Mouse (Mus musculus): ENCODE results near the gene Fcgrt.
"Not testable (repeated sequence)": the region's sequence is repeated elsewhere in the genome, so short reads cannot be mapped to it uniquely, and the experiment has no call there.

The Fcgrt gene

DNA sequence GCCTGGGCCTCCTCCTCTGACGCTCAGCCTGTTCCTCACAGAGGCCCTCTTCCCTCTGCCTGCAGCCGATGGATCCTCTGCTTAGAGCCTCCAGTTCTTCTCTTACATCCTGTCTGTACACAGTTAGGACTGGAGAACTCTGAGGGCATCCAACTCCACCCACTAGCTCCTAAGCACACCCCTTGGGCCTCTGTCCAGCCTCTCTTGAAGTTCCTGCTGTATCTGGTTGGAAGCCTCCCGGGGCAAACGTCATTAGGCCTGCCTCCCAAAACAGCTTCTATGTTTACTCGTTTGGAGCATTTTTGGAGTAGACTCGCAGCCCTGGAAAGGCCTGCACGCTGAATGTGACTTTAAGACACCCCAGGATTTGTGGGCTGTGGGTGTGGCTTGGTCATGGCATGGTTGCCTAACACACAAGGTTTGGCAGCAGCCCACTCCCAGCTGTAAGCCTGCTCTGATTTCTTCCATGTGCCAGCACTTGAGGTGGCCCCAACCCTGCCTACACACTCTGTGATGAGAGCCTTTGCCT, at the start of gene Fcgrt:
TSS of gene Fcgrt (minus strand) at position 200 of the 529 bp plus-strand sequence.
- peak; percentile 92 for DNase-seq

- DNase-seq: not testable (repeated sequence)
Measured at GRCm38 (mm10) chr7:45153052-45153451, 49.4 kb upstream of the Fcgrt start.

DNA sequence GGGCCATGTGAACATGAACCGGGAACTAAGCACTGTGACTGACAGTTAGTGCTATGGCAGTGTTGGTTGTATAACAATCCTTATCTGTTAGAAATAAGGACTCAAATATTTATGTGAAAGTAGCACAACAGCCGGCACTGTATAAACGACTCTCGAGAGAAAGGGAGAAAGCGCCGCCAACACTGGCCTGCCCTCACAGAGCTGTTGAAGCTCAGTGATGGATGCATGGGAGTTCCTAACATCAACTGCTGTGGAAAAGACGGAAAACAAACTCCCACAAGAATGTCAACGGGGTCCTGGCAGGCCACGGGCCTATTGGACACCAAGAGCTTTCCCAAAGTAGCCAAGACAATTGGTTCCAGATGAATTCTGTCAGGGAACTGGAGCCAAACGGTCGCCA, 47.7 kb upstream of the Fcgrt start:
- no peak for DNase-seq

- no peak for DNase-seq
Measured at GRCm38 (mm10) chr7:45150321-45150720, 46.7 kb upstream of the Fcgrt start.

GRCm38 (mm10) chr7:45149545-45149944, 45.9 kb upstream of the Fcgrt start:
- DNase-seq: no peak

DNA sequence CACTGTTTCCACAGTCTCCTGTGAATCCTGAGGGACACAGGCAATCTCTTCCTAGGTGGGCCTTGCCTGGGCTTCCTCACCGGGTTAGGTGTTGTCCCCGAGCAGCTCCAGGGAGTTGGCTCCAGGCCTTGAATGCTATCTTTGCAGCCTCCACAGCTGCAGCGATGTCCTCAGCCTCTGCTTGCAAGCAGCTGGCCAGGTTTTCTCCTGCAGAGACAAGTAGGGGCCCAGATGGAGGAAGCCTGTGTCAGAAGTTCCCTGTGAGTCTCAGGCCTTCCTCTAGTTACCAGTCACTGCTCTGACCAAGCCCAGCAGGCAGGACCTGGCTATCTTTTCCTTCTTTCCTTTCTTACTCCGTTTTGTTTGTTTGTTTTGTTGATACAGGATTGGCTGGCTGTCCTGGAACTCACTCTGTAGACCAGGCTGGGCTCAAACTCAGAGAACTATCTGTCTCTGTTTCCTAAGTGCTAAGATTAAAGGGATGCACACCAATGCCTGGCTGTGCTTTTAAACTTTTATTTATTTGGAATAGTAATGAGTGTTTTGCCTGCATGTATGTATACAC, 45.0 kb upstream of the Fcgrt start:
- no peak for DNase-seq

GRCm38 (mm10) chr7:45147899-45148298, 44.2 kb upstream of the Fcgrt start:
- peak; percentile 53 for DNase-seq

- DNase-seq: peak; percentile 46
Measured at GRCm38 (mm10) chr7:45147267-45147666, 43.6 kb upstream of the Fcgrt start.

DNA sequence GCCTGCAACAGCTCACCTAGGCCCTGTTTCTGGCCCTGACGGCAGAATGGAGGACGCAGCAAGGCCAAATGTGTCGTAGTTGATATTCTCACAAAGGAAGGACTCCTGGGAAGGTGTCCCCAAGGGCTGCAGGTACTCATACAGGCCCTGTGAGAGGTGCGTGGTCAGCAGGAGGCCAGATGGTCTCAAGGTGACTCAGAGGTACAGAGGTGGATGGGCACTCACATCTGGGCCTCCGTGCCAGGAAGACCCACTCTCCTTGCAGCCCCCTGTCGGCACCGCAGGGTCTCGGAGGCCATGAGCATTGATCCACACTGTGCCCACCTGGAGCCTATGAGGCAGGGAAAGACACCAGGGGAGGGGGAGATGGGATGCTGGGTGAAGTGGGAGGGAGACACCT, 41.8 kb upstream of the Fcgrt start:
- DNase-seq: no peak

- DNase-seq: no peak
Measured at GRCm38 (mm10) chr7:45144368-45145174, 40.9 kb upstream of the Fcgrt start.

DNA sequence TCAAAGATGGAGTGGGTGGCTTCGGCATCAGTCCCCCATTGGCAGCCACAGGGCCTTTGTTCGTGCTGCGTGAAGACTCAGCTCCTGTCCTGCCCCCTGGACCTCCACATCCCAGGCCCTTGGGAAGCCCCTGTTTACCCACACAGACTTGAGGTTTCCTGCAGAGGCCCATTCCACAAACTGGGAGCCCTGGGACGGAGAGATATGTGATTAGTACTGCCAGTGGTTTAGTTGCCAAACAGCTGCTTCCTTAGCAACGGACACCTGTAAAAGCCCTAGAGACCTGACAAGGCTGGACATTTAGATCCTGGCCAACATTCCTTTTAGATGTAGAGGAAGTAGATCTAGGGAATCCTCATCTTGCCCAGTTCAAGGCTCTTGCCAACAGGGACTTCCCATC, 38.3 kb upstream of the Fcgrt start:
- no peak for DNase-seq

DNA sequence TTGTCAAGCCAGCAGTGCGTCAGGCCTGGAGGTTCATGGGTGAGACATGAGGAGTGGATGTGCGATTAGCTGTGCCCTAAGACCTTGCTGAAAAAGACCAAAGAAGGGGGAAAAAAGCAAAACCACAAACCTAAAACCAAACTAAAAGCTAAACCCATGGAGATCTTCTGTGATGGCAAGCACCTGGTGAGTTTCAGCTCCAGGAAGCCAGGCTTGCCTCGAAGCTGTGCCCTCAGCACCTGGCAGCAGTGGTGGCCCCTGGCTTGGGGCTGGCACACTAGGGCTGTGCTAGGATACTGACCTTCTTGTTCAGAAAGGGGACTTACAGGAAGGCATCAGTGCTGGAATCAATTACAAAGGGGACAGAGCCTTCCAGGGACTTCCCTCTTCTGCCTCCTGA, 37.7 kb upstream of the Fcgrt start:
- no peak for DNase-seq

GRCm38 (mm10) chr7:45139904-45140723, 36.5 kb upstream of the Fcgrt start:
- DNase-seq: no peak

GRCm38 (mm10) chr7:45138403-45138802, 34.8 kb upstream of the Fcgrt start:
- DNase-seq: no peak

DNA sequence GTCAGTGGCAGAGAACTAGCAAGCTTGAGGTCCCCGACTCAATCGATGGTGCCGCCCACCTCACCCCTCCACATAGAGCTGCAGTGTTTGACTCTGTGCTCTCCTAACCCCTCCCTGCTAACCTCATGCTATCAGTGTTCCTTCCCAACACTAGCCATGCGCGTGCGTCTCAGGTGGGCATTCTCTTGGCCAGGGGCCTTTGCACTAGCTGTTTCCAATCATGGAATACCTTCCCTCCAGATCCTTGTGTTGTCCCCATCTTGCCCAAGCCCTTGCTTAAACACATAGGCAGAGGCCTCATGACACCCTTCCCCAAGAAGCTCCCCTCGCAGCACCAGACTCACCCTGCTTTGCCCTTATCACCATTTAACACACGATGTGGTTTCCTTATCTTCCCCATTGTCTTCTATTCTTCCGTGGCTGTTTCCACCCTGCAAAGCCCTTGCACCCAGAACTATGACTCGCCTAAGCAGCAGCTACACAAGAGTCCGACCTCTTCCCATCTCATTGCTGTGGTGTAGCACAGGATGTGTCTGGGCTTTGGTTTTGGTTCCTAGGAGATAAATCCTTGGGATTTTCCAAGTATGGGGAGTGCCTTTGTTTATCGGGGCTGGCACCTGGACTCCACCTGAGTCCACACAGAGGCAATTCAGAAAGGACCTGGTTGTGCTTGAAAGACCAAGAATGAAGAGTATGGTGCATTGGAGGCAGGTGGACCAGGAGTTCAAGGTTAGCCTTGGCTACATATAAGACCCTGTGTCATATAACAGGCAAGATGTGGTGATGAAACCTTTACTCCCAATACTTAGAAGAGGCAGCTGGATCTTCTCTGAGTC, 33.7 kb upstream of the Fcgrt start:
- DNase-seq: no peak

GRCm38 (mm10) chr7:45135993-45136567, 32.4 kb upstream of the Fcgrt start, which contains the start of the genes Gm45713 and Flt3l:
Gm45713 (minus strand) TSS chr7:45136231.
Flt3l (minus strand) TSS chr7:45136432.
- peak; percentile 94 for DNase-seq

GRCm38 (mm10) chr7:45135370-45135769, 31.7 kb upstream of the Fcgrt start:
- DNase-seq: no peak

GRCm38 (mm10) chr7:45134544-45135026, 30.9 kb upstream of the Fcgrt start:
- peak; percentile 42 for DNase-seq

- no peak for DNase-seq
Measured at GRCm38 (mm10) chr7:45133446-45134159, 30.0 kb upstream of the Fcgrt start.

GRCm38 (mm10) chr7:45131850-45132249, 28.2 kb upstream of the Fcgrt start:
- DNase-seq: no peak
